Mouse (Mus musculus): Measurements from ENCODE around the gene Reep3. TPM values are rescaled to one million over a fixed set of nuclear protein-coding genes. Genes with fewer than 3 reads are reported as not detected.

The Reep3 gene
- polyA plus RNA-seq, 1 experiment from 2014 or later: 38.6 TPM

GRCm38 (mm10) chr10:66983043-66983442 lies 113.7 kb downstream of the Reep3 start:
- H3K9me3 ChIP-seq (ENCODE audit: control insufficient read depth, low read length): no peaks in the 10 kb centered on the region
- 89% methylated on average over 5 of the region's 5 CpGs for WGBS
- no peaks in the 10 kb centered on the region for H3K27me3 ChIP-seq (ENCODE audit: control insufficient read depth, insufficient read depth, low read depth, low read length)
- H3K9ac ChIP-seq (ENCODE audit: low read length): no peak overlapping the region
- no peaks in the 10 kb centered on the region for H3K36me3 ChIP-seq (ENCODE audit: control insufficient read depth, insufficient read depth, low read length)
- H3K4me2 ChIP-seq (ENCODE audit: low read depth, low read length): no peak overlapping the region
- H3K4me1 ChIP-seq (replicated peaks; ENCODE audit: control insufficient read depth, insufficient read depth, low read length): no peaks in the 10 kb centered on the region
- no peak overlapping the region for H3K27ac ChIP-seq (ENCODE audit: low read length)
- no peak overlapping the region for H3K4me3 ChIP-seq (ENCODE audit: low read length)
- ATAC-seq (ENCODE audit: low read depth): no peak

GRCm38 (mm10) chr10:66978215-66978614 lies 118.5 kb downstream of the Reep3 start:
- no peak for ATAC-seq (ENCODE audit: low read depth)
- WGBS: 69% methylated on average over 2 of the region's 2 CpGs
- no peak overlapping the region for H3K4me3 ChIP-seq (ENCODE audit: low read length)
- no peak overlapping the region for H3K4me2 ChIP-seq (ENCODE audit: low read depth, low read length)
- H3K27me3 ChIP-seq (ENCODE audit: control insufficient read depth, insufficient read depth, low read depth, low read length): no peaks in the 10 kb centered on the region
- peaks cover 1% of the 10 kb centered on the region; the same call in 1 of the 2 replicates for H3K4me1 ChIP-seq (replicated peaks; ENCODE audit: control insufficient read depth, insufficient read depth, low read length)
- H3K9ac ChIP-seq (ENCODE audit: low read length): no peak overlapping the region
- no peak overlapping the region for H3K27ac ChIP-seq (ENCODE audit: low read length)
- H3K36me3 ChIP-seq (ENCODE audit: control insufficient read depth, insufficient read depth, low read length): no peaks in the 10 kb centered on the region
- H3K9me3 ChIP-seq (ENCODE audit: control insufficient read depth, low read length): no peaks in the 10 kb centered on the region

GRCm38 (mm10) chr10:66977093-66977492 lies 119.7 kb downstream of the Reep3 start:
- Histone ChIP-seq H3K9me3 (ENCODE audit: control insufficient read depth, low read length) (no peaks in the 10 kb centered on the region), H3K36me3 (ENCODE audit: control insufficient read depth, insufficient read depth, low read length) (no peaks in the 10 kb centered on the region), H3K27ac (ENCODE audit: low read length) (no peak overlapping the region), H3K9ac (ENCODE audit: low read length) (no peak overlapping the region), H3K4me1 (replicated peaks; ENCODE audit: control insufficient read depth, insufficient read depth, low read length) (peaks cover 4% of the 10 kb centered on the region; the same call in 1 of the 2 replicates), H3K4me3 (ENCODE audit: low read length) (no peak overlapping the region), H3K4me2 (ENCODE audit: low read depth, low read length) (no peak overlapping the region), H3K27me3 (ENCODE audit: control insufficient read depth, insufficient read depth, low read depth, low read length) (no peaks in the 10 kb centered on the region)
- 82% methylated on average over 3 of the region's 3 CpGs for WGBS
- ATAC-seq (ENCODE audit: low read depth): no peak

- no peak for ATAC-seq (ENCODE audit: low read depth)
- WGBS: 70% methylated on average over 1 of the region's 1 CpGs
- Histone ChIP-seq H3K36me3 (ENCODE audit: control insufficient read depth, insufficient read depth, low read length) (no peaks in the 10 kb centered on the region), H3K4me3 (ENCODE audit: low read length) (no peak overlapping the region), H3K27ac (ENCODE audit: low read length) (no peak overlapping the region), H3K4me2 (ENCODE audit: low read depth, low read length) (no peak overlapping the region), H3K9ac (ENCODE audit: low read length) (no peak overlapping the region), H3K9me3 (ENCODE audit: control insufficient read depth, low read length) (no peaks in the 10 kb centered on the region), H3K27me3 (ENCODE audit: control insufficient read depth, insufficient read depth, low read depth, low read length) (no peaks in the 10 kb centered on the region), H3K4me1 (replicated peaks; ENCODE audit: control insufficient read depth, insufficient read depth, low read length) (peaks cover 4% of the 10 kb centered on the region; the same call in 1 of the 2 replicates)
Measured at GRCm38 (mm10) chr10:66975451-66975850, 121.3 kb downstream of the Reep3 start.

- H3K27ac ChIP-seq (ENCODE audit: low read length): no peak overlapping the region
- no peak overlapping the region for H3K9ac ChIP-seq (ENCODE audit: low read length)
- no peak overlapping the region for H3K4me3 ChIP-seq (ENCODE audit: low read length)
- no peak overlapping the region for H3K4me2 ChIP-seq (ENCODE audit: low read depth, low read length)
- no peaks in the 10 kb centered on the region for H3K36me3 ChIP-seq (ENCODE audit: control insufficient read depth, insufficient read depth, low read length)
- 63% methylated on average over 4 of the region's 4 CpGs for WGBS
- no peaks in the 10 kb centered on the region for H3K27me3 ChIP-seq (ENCODE audit: control insufficient read depth, insufficient read depth, low read depth, low read length)
- H3K4me1 ChIP-seq (replicated peaks; ENCODE audit: control insufficient read depth, insufficient read depth, low read length): peaks cover 4% of the 10 kb centered on the region; the same call in 1 of the 2 replicates
- no peak for ATAC-seq (ENCODE audit: low read depth)
- no peaks in the 10 kb centered on the region for H3K9me3 ChIP-seq (ENCODE audit: control insufficient read depth, low read length)
Measured at GRCm38 (mm10) chr10:66974417-66974816, 122.3 kb downstream of the Reep3 start.

GRCm38 (mm10) chr10:66973866-66974265 lies 122.9 kb downstream of the Reep3 start:
- ATAC-seq (ENCODE audit: low read depth): no peak
- H3K4me1 ChIP-seq (replicated peaks; ENCODE audit: control insufficient read depth, insufficient read depth, low read length): peaks cover 4% of the 10 kb centered on the region; the same call in 1 of the 2 replicates
- no peak overlapping the region for H3K27ac ChIP-seq (ENCODE audit: low read length)
- WGBS: 55% methylated on average over 6 of the region's 6 CpGs
- H3K4me3 ChIP-seq (ENCODE audit: low read length): no peak overlapping the region
- H3K27me3 ChIP-seq (ENCODE audit: control insufficient read depth, insufficient read depth, low read depth, low read length): no peaks in the 10 kb centered on the region
- H3K4me2 ChIP-seq (ENCODE audit: low read depth, low read length): no peak overlapping the region
- H3K9me3 ChIP-seq (ENCODE audit: control insufficient read depth, low read length): no peaks in the 10 kb centered on the region
- H3K9ac ChIP-seq (ENCODE audit: low read length): no peak overlapping the region
- no peaks in the 10 kb centered on the region for H3K36me3 ChIP-seq (ENCODE audit: control insufficient read depth, insufficient read depth, low read length)

- H3K4me2 ChIP-seq (ENCODE audit: low read depth, low read length): no peak overlapping the region
- H3K36me3 ChIP-seq (ENCODE audit: control insufficient read depth, insufficient read depth, low read length): no peaks in the 10 kb centered on the region
- no peaks in the 10 kb centered on the region for H3K9me3 ChIP-seq (ENCODE audit: control insufficient read depth, low read length)
- peaks cover 4% of the 10 kb centered on the region; the same call in 1 of the 2 replicates for H3K4me1 ChIP-seq (replicated peaks; ENCODE audit: control insufficient read depth, insufficient read depth, low read length)
- H3K4me3 ChIP-seq (ENCODE audit: low read length): no peak overlapping the region
- no peaks in the 10 kb centered on the region for H3K27me3 ChIP-seq (ENCODE audit: control insufficient read depth, insufficient read depth, low read depth, low read length)
- WGBS: 45% methylated on average over 2 of the region's 2 CpGs
- H3K27ac ChIP-seq (ENCODE audit: low read length): no peak overlapping the region
- H3K9ac ChIP-seq (ENCODE audit: low read length): no peak overlapping the region
- no peak for ATAC-seq (ENCODE audit: low read depth)
Measured at GRCm38 (mm10) chr10:66973274-66973673, 123.5 kb downstream of the Reep3 start.

GRCm38 (mm10) chr10:66970336-66971115 lies 126.2 kb downstream of the Reep3 start:
- no peak for ATAC-seq (ENCODE audit: low read depth)
- Histone ChIP-seq H3K36me3 (ENCODE audit: control insufficient read depth, insufficient read depth, low read length) (no peaks in the 10 kb centered on the region), H3K4me2 (ENCODE audit: low read depth, low read length) (no peak overlapping the region), H3K27me3 (ENCODE audit: control insufficient read depth, insufficient read depth, low read depth, low read length) (no peaks in the 10 kb centered on the region), H3K4me1 (replicated peaks; ENCODE audit: control insufficient read depth, insufficient read depth, low read length) (peaks cover 4% of the 10 kb centered on the region; the same call in 1 of the 2 replicates), H3K27ac (ENCODE audit: low read length) (no peak overlapping the region), H3K4me3 (ENCODE audit: low read length) (no peak overlapping the region), H3K9ac (ENCODE audit: low read length) (no peak overlapping the region), H3K9me3 (ENCODE audit: control insufficient read depth, low read length) (no peaks in the 10 kb centered on the region)
- WGBS: 91% methylated on average over 23 of the region's 23 CpGs

GRCm38 (mm10) chr10:66969581-66969980 lies 127.2 kb downstream of the Reep3 start:
- H3K27me3 ChIP-seq (ENCODE audit: control insufficient read depth, insufficient read depth, low read depth, low read length): no peaks in the 10 kb centered on the region
- no peak overlapping the region for H3K27ac ChIP-seq (ENCODE audit: low read length)
- no peak overlapping the region for H3K4me2 ChIP-seq (ENCODE audit: low read depth, low read length)
- H3K9me3 ChIP-seq (ENCODE audit: control insufficient read depth, low read length): no peaks in the 10 kb centered on the region
- peaks cover 4% of the 10 kb centered on the region; the same call in 1 of the 2 replicates for H3K4me1 ChIP-seq (replicated peaks; ENCODE audit: control insufficient read depth, insufficient read depth, low read length)
- H3K4me3 ChIP-seq (ENCODE audit: low read length): no peak overlapping the region
- H3K9ac ChIP-seq (ENCODE audit: low read length): no peak overlapping the region
- 72% methylated on average over 2 of the region's 2 CpGs for WGBS
- no peaks in the 10 kb centered on the region for H3K36me3 ChIP-seq (ENCODE audit: control insufficient read depth, insufficient read depth, low read length)
- ATAC-seq (ENCODE audit: low read depth): no peak
